Mouse (Mus musculus) R1 (cell line): ENCODE data around the gene Nxph2.

Experiments
- DNase-seq: peaks from one replicate; pipeline ENCODE4 v3.0.0-alpha.2; 2018; ENCODE audit warnings: low read depth, low spot score

Nxph2 gene

DNA sequence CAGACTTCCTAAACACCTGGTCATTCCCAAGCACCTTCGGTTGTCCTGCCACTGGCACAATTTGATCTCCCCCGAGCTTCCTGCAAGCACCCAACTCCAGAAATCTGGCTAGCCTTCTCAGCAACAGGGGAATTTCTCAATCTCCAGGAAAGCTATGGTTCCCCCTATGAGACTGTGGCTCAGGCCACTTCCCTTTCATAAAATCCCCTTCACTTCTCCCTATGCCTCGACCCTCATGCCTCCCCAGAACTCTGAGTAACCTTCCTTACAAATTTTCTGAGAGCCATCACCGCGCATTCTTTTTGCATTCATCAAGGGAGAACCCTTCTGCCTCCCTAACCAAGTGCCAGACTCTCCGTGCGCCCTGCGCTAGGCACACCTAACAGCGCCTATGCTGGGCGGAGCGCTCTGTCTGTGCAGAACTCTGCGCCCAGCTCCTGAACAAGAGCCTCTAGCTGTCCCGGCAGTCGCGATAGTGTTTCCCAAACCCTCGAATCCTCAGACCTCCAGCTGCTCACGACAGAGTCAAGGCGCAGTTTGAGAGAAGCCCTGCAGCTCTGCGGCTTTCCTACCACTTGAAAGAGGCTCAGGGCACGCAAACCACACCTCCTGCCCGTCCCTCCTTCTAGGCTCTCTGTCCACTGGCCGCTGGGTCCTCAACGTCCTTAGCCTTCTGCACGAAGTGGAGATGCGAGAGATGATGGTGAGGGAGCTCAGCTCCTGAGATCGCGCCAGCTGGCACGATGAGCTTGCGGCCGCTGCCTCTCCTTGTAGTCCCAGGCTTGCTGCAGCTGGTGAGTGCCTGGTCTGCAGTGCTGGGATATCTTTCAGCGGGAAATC lies at the start of gene Nxph2:
Gene Nxph2 (plus strand): TSS at position 501 of the 840 bp plus-strand sequence.
- peak; percentile 55 for DNase-seq

DNA sequence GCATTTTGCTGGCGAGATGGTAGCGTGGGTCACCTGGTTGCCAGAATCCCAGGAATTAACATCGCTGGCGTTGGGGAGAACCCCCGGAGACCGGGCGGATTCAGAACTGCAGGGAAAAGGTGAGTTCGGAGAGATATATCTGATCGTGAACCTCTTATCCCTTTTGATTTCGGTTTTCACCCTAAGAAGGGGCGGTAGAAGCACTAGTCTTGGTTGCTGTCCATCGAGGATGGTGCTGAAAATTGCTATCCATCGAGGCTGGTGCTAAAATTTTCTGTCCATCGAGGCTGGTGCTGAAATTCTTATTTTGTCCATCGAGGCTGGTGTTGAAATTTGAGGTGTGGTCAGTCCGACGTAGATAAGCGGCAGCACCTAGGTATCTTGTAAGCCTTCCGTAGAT lies 30.1 kb upstream of the Nxph2 start:
- DNase-seq: peak; percentile 49

DNA sequence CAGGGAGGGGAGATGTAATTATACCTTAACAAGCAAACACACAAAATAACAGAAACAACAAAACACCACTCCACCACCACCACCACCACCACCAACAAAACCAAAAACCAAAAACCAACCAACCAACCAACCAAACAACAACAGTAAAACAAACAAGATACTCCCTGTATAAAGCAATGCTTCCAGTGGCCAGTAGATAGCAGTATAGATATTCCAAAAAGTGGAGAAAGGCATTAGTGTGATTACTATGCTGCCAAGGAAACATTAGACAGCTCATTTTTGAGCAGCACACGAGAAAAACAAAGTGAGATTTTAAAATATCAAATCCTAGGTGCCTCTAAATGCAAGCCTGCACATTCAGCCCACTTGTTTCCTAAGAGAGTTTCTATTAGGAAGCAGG lies 6.2 kb upstream of the Nxph2 start:
- no peak for DNase-seq
